Mouse (Mus musculus): ENCODE measurements at regions not wholly inside any gene's neighbourhood (a gene's known extent, or its start where the extent isn't known, plus 50 kb on each side); places are given as distances from the start of the nearest gene placed in this dataset.

DNA sequence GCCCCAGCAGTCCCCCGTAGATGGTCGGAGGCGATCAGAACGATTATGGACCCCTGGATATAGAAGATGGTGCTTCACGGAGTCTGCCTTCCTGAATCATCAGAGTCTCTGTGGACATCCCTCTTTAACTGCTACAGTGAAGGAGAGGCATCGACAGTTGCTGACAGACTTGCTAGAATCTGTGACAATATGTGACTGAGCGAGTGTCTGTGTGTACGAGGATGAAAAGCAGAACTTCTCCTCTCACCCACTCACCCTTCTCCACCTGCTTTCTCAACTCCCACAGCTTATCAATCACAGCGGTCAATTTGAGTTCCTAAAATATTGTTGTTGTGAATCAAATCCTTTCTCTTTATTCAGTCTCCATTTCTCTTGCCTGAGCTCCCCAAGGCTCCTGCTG lies 335.9 kb upstream of the Xylt1 start:
- Histone ChIP-seq H3K4me2 (no peak overlapping the region), H3K27ac (replicated peaks) (no peak overlapping the region), H3K36me3 (no peaks in the 10 kb centered on the region), H3K4me1 (peaks cover 4% of the 10 kb centered on the region; the same call in 1 of the 2 replicates), H3K4me3 (replicated peaks) (no peak overlapping the region), H3K27me3 (replicated peaks) (no peaks in the 10 kb centered on the region), H3K9me3 (replicated peaks) (no peaks in the 10 kb centered on the region), H3K9ac (replicated peaks) (no peak overlapping the region)
- 70% methylated on average over 9 of the region's 9 CpGs for WGBS
- no peak for ATAC-seq (ENCODE audit: low FRiP score)

DNA sequence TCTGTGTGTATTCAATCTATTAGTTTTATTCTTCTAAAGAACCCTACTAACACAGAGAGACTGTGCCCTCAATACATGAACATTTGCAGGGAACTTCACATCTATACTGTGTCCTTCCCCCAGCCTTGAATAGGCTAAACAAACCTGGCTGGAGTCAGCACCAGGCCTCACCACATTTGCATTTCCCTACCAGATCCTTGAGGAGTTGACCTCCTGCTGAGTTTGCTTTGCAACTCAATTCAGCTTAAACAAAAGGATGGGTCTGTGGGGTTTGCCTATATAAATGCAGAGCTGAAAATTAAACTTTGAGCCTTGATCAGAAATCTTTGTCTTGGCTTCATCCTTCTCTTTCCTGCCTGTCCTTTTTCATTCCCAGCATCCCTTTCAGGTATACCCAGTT lies 331.5 kb upstream of the Xylt1 start:
- H3K4me2 ChIP-seq, result no peak overlapping the region
- H3K9ac ChIP-seq (replicated peaks), result no peak overlapping the region
- no peak overlapping the region for H3K27ac ChIP-seq (replicated peaks)
- H3K36me3 ChIP-seq, result no peaks in the 10 kb centered on the region
- no peaks in the 10 kb centered on the region for H3K27me3 ChIP-seq (replicated peaks)
- H3K9me3 ChIP-seq (replicated peaks), result no peaks in the 10 kb centered on the region
- H3K4me3 ChIP-seq (replicated peaks), result no peak overlapping the region
- H3K4me1 ChIP-seq, result peaks cover 4% of the 10 kb centered on the region; the same call in 1 of the 2 replicates
- no peak for ATAC-seq (ENCODE audit: low FRiP score)

DNA sequence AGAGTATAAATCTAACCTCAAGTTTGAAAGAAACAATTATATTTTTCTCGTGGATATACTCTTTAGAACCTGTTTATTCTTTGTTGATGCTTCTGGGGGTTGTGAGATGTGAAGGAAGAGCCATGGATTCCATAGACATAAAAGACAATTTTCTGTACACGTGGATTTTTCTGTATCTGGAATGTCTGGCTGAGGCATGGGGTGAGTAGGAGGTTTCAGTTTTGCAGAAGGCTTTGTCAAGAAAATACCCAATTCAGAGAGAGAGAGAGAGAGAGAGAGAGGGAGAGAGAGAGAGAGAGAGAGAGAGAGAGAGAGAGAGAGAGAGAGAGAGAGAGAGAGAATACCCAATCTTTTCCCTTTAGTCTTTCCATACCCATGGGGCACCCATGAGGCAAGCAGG lies 315.0 kb upstream of the Xylt1 start:
- Histone ChIP-seq H3K4me1 (no peaks in the 10 kb centered on the region), H3K9me3 (replicated peaks) (no peaks in the 10 kb centered on the region), H3K4me3 (replicated peaks) (no peak overlapping the region), H3K27ac (replicated peaks) (no peak overlapping the region), H3K36me3 (no peaks in the 10 kb centered on the region), H3K9ac (replicated peaks) (no peak overlapping the region), H3K4me2 (no peak overlapping the region), H3K27me3 (replicated peaks) (no peaks in the 10 kb centered on the region)
- ATAC-seq (ENCODE audit: low FRiP score), result no peak
- WGBS, result 58% methylated on average over 2 of the region's 2 CpGs

DNA sequence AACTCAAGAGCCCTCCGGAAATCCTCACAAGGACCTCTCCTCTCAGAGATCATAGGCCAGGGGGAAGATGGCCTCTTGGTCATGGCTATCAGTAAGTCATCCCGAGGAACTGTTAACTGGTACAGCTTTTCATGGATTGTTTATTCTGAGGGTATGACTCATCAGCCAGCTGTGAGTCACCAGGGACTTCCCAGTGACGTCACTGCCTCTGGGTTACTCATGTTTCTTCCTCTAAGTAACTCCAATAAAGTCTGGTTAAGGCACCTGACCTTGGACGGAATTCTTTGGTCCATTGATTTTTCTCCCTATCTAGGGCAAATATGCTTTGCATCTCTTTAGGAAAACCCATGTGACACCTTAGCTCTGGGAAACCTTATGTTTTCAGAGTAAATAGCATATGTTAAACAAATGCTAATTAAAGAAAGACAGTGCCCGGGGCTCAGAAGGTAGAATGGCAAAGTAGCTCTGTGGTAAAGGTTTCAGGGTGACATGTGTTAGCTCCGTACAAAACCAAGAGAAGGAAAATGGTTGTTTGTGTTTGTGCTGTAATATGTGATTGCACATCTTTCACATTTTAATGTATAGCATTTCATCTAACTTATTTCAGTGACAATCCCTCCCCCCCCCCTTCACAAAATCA lies 289.7 kb upstream of the Xylt1 start:
- Histone ChIP-seq H3K4me2 (no peak overlapping the region), H3K9ac (replicated peaks) (no peak overlapping the region), H3K27ac (replicated peaks) (no peak overlapping the region), H3K27me3 (replicated peaks) (no peaks in the 10 kb centered on the region), H3K36me3 (no peaks in the 10 kb centered on the region), H3K4me3 (replicated peaks) (no peak overlapping the region), H3K9me3 (replicated peaks) (no peaks in the 10 kb centered on the region), H3K4me1 (no peaks in the 10 kb centered on the region)
- whole genome bisulfite sequencing, result 61% methylated on average over 6 of the region's 6 CpGs
- ATAC-seq (ENCODE audit: low FRiP score), result no peak

DNA sequence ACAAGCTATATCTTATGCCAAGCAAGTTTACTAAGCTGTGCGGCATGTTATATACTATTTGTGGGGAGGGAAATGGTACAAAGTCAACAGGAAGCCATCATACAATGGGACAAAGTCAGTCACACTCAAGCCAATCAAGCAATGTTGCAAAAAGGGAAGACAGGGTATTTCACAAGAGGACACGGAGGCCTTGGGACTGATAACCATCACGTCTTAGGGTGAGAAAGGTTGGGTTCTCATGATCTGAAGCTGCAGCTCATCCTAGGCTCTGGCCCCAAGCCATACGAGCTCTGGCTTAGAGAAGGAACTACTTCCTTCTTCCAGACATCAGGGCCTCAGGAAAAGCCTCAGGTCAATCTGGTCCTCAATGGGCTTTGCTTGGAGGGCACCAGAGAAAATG lies 287.9 kb upstream of the Xylt1 start:
- Histone ChIP-seq H3K36me3 (no peaks in the 10 kb centered on the region), H3K4me3 (replicated peaks) (no peak overlapping the region), H3K4me1 (no peaks in the 10 kb centered on the region), H3K27ac (replicated peaks) (no peak overlapping the region), H3K27me3 (replicated peaks) (no peaks in the 10 kb centered on the region), H3K9ac (replicated peaks) (no peak overlapping the region), H3K4me2 (no peak overlapping the region), H3K9me3 (replicated peaks) (no peaks in the 10 kb centered on the region)
- WGBS, result 83% methylated on average over 4 of the region's 4 CpGs
- ATAC-seq (ENCODE audit: low FRiP score), result no peak

DNA sequence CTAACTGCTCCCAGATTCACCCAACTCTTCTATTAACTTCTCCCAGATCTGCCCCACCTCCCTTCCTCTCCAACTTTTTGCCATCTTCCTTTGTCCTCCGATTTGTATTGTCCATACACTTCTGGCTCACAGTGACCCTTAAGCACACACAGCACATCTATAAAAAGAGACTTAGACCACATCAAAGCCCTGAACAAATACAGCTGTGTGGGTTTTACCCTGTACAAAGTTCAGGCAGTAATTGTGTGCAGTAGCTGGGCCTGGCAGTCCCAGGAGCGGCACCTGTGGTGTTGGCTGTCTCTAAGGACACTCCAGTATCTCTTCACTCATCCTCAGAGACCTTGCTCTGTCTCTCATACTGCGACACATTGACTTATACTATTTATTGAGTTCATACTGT lies 283.2 kb upstream of the Xylt1 start:
- H3K36me3 ChIP-seq, result no peaks in the 10 kb centered on the region
- 58% methylated on average over 3 of the region's 3 CpGs for WGBS
- no peak for ATAC-seq (ENCODE audit: low FRiP score)

DNA sequence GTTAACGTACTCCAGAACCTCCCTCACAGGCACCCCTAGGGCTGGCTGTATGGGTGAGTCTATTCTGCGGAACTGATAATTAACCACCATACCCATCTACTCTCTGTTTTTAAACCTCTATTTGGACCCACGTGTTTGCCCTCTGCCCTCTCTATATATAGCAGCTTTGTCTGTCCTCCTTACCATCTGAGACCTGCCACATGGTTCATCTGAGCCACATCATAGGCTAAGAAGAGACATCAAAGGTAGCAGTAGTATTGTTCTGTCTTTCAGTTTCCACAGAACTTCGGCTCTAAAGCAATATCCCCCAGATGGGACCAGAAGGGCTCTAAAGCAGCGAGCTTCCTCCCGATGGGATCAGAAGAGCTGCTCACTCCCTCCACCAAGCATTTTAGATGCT lies 281.7 kb upstream of the Xylt1 start:
- WGBS, result 67% methylated on average over 6 of the region's 6 CpGs
- Histone ChIP-seq H3K36me3 (no peaks in the 10 kb centered on the region), H3K4me1 (no peaks in the 10 kb centered on the region), H3K4me2 (no peak overlapping the region), H3K9me3 (replicated peaks) (no peaks in the 10 kb centered on the region), H3K9ac (replicated peaks) (no peak overlapping the region), H3K27me3 (replicated peaks) (no peaks in the 10 kb centered on the region), H3K27ac (replicated peaks) (no peak overlapping the region), H3K4me3 (replicated peaks) (no peak overlapping the region)
- ATAC-seq (ENCODE audit: low FRiP score), result no peak

More for the DNA sequence above, 283.2 kb upstream of the Xylt1 start:
- Histone ChIP-seq H3K4me2 (no peak overlapping the region), H3K4me3 (replicated peaks) (no peak overlapping the region), H3K27ac (replicated peaks) (no peak overlapping the region), H3K27me3 (replicated peaks) (no peaks in the 10 kb centered on the region), H3K9ac (replicated peaks) (no peak overlapping the region), H3K4me1 (no peaks in the 10 kb centered on the region), H3K9me3 (replicated peaks) (no peaks in the 10 kb centered on the region)

DNA sequence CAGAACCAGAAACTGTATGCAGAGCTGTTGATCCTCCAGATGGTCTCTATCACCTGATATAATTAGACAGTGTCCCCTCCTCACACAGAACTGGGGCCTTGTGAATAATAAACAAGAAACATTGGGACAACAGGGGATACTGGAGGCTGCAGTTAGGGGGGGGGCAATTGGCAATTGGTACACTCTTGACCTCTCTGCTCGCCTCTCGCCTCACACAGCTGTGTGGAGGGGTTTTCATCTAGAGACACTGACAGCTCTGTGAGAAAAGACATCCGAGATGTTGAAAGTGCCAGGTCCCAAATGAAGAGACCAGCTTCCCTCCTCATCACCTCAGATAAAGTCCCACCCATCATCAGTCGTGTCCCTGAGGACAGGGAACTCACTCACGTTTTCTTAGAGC lies 277.7 kb upstream of the Xylt1 start:
- no peak for ATAC-seq (ENCODE audit: low FRiP score)
- Histone ChIP-seq H3K4me3 (replicated peaks) (no peak overlapping the region), H3K27me3 (replicated peaks) (no peaks in the 10 kb centered on the region), H3K9me3 (replicated peaks) (no peaks in the 10 kb centered on the region), H3K36me3 (no peaks in the 10 kb centered on the region), H3K9ac (replicated peaks) (no peak overlapping the region), H3K27ac (replicated peaks) (no peak overlapping the region), H3K4me2 (no peak overlapping the region), H3K4me1 (no peaks in the 10 kb centered on the region)
- WGBS, result 84% methylated on average over 5 of the region's 5 CpGs

DNA sequence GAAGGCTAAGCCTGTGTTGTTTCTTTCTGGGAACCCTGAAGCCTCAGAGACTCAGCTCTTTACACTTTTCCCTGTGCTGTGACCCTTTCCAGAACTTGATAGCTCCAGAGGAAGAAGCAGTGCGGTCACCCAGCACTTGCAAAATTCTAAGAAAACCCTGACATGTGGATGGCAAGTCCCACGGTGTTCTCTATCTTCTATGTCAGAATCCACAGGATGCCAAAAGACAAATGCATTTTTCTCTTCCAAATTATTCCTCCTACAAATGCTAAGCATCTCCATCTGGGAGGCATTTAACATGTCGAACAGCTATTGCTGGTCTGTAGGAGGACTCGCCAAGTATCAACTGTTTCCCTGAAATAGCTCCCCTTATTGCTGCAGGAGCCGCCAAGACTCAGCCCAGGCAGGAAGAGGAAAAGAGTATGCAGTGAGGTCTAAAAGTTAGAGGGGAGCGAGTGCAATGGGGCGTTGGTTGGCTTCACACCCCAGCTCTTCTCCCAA lies 274.0 kb upstream of the Xylt1 start:
- no peak overlapping the region for H3K9ac ChIP-seq (replicated peaks)
- 84% methylated on average over 7 of the region's 7 CpGs for WGBS
- H3K4me2 ChIP-seq, result no peak overlapping the region
- no peak overlapping the region for H3K4me3 ChIP-seq (replicated peaks)
- no peaks in the 10 kb centered on the region for H3K27me3 ChIP-seq (replicated peaks)
- H3K27ac ChIP-seq (replicated peaks), result no peak overlapping the region
- H3K36me3 ChIP-seq, result no peaks in the 10 kb centered on the region
- no peaks in the 10 kb centered on the region for H3K9me3 ChIP-seq (replicated peaks)
- no peak for ATAC-seq (ENCODE audit: low FRiP score)
- H3K4me1 ChIP-seq, result no peaks in the 10 kb centered on the region

DNA sequence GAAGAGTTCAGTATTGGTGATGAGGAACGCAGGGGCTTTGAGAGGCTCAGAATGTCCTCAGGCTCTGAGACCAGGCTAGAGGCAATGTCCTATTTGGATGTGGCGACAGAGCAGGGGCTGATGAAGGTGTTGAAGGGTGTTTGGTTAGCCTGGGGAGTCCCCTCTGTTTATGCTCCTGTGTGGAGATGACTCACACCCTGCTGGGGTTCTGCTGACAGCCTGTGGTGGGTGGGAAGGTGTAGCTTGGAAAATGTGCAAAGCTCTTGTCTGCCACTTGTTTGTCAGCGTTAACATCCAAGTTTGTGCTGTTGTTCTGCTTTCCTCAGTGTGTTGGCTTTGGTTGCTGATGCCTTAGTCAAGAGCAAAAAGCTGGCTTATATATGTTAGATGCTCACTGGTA lies 272.4 kb upstream of the Xylt1 start:
- H3K4me1 ChIP-seq, result no peaks in the 10 kb centered on the region
- H3K27ac ChIP-seq (replicated peaks), result no peak overlapping the region
- no peak overlapping the region for H3K4me3 ChIP-seq (replicated peaks)
- no peaks in the 10 kb centered on the region for H3K27me3 ChIP-seq (replicated peaks)
- no peak for ATAC-seq (ENCODE audit: low FRiP score)
- no peak overlapping the region for H3K9ac ChIP-seq (replicated peaks)
- no peak overlapping the region for H3K4me2 ChIP-seq
- no peaks in the 10 kb centered on the region for H3K36me3 ChIP-seq
- no peaks in the 10 kb centered on the region for H3K9me3 ChIP-seq (replicated peaks)
- WGBS, result 94% methylated on average over 3 of the region's 3 CpGs

DNA sequence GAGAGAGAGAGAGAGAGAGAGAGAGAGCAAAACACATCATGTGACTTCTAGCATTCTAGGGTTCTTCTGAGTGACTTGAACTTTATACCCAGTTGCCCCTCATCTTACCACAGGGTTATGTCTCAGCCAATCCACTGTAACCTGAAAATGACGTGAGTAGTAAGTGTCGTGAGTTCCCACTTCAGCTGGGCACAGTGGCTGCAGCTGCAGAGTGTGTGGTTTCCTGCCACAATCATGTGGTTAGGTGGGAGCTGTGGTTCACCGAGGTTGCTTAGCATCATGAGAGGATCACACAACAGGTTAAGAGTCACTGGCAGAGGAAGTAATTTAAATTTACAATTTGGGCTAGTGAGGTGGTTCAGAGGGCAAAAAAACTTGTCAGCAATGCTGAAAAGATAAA lies 253.1 kb upstream of the Xylt1 start:
- Histone ChIP-seq H3K27me3 (replicated peaks) (no peaks in the 10 kb centered on the region), H3K4me1 (no peaks in the 10 kb centered on the region), H3K36me3 (no peaks in the 10 kb centered on the region), H3K4me2 (no peak overlapping the region), H3K4me3 (replicated peaks) (no peak overlapping the region), H3K9me3 (replicated peaks) (no peaks in the 10 kb centered on the region), H3K27ac (replicated peaks) (no peak overlapping the region), H3K9ac (replicated peaks) (no peak overlapping the region)
- 77% methylated on average over 3 of the region's 3 CpGs for WGBS
- no peak for ATAC-seq (ENCODE audit: low FRiP score)

DNA sequence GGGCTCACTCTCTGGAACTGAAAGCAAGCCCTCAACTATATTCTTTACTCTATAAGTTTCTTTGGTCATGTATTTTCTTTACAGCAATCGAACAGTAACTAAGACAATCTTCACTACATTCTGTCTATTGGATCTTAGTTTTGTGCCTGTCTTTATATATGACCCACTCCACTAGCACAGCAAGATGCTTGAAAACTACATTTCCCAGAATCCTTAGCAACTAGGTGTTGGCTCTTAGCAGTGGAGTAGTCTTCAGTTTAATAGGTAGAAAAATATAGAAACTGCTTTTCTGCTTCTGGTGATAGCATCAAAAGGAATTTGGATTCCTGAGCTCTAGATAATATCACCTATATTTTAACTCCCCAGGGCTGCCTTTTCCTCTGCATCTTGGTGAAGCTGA lies 245.9 kb upstream of the Xylt1 start:
- H3K9me3 ChIP-seq (replicated peaks), result no peaks in the 10 kb centered on the region
- no peak overlapping the region for H3K4me3 ChIP-seq (replicated peaks)
- no peak overlapping the region for H3K4me2 ChIP-seq
- H3K9ac ChIP-seq (replicated peaks), result no peak overlapping the region
- ATAC-seq (ENCODE audit: low FRiP score), result no peak
- H3K27ac ChIP-seq (replicated peaks), result no peak overlapping the region
- no peaks in the 10 kb centered on the region; the same call in 1 of the 2 replicates for H3K27me3 ChIP-seq (replicated peaks)
- H3K4me1 ChIP-seq, result peaks cover 13% of the 10 kb centered on the region
- WGBS, result 80% methylated on average over 1 of the region's 1 CpGs
- H3K36me3 ChIP-seq, result no peaks in the 10 kb centered on the region

DNA sequence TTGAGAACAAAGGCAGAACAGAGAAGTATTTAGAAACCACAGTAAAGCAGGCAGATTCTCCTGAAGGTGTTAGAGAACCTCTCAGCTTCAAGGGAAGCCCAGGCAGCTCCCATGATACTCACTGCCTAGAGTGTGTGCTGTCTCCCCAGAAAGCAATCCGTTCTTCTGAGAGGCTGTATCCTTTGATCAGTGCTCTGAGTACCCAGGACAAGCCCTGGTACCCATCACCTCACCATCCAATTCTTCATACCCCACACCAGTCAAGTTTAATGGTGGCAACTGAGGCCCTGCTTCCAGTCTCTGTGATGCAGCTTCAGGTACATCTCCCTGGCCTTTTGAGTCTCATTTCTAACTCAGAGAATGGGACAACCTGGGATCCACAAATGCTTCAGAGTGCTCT lies 242.1 kb upstream of the Xylt1 start:
- WGBS, result 65% methylated on average over 1 of the region's 1 CpGs
- Histone ChIP-seq H3K36me3 (no peaks in the 10 kb centered on the region), H3K9me3 (replicated peaks) (no peaks in the 10 kb centered on the region), H3K4me2 (no peak overlapping the region), H3K27ac (replicated peaks) (no peak overlapping the region), H3K4me3 (replicated peaks) (no peak overlapping the region), H3K9ac (replicated peaks) (no peak overlapping the region), H3K27me3 (replicated peaks) (no peaks in the 10 kb centered on the region; the same call in 1 of the 2 replicates), H3K4me1 (peaks cover 15% of the 10 kb centered on the region)
- ATAC-seq (ENCODE audit: low FRiP score), result no peak

Measured in neural tube, embryonic 15.5 days (tissue).